Mouse (Mus musculus) midbrain, embryonic 16.5 days (tissue): ENCODE measurements at regions not wholly inside any gene's neighbourhood (a gene's known extent, or its start where the extent isn't known, plus 50 kb on each side); places are given as distances from the start of the nearest gene placed in this dataset.

Source experiments
- ATAC-seq: fragments of 200-750 bp; cut with Nextera tagmentation; 2 replicates; pipeline ENCODE4 v1.8.0; 2017; ENCODE audit warnings: moderate TSS enrichment
- H3K27ac ChIP-seq: fragments of 300-500 bp; sonication (generic); 2 replicates; pipeline ENCODE4 v1.5.1; 2014; ENCODE audit warnings: mild to moderate bottlenecking, low read length, mixed read lengths
- H3K27me3 ChIP-seq: fragments of 300-500 bp; sonication (generic); 2 replicates; pipeline ENCODE4 v1.6.1; 2014; ENCODE audit warnings: low read depth, low read length, mixed read lengths; ENCODE audit not compliant: control insufficient read depth, insufficient read depth
- H3K36me3 ChIP-seq: fragments of 300-500 bp; sonication (generic); 2 replicates; pipeline ENCODE4 v1.6.1; 2014; ENCODE audit warnings: mild to moderate bottlenecking, low read length, moderate library complexity, mixed read lengths; ENCODE audit not compliant: control insufficient read depth, insufficient read depth
- H3K4me1 ChIP-seq: fragments of 300-500 bp; sonication (generic); 2 replicates; pipeline ENCODE4 v1.6.1; 2014; ENCODE audit warnings: mild to moderate bottlenecking, low read length, mixed read lengths; ENCODE audit not compliant: control insufficient read depth, insufficient read depth
- H3K4me2 ChIP-seq: fragments of 300-500 bp; sonication (generic); 2 replicates; pipeline ENCODE4 v1.6.1; 2014; ENCODE audit warnings: mild to moderate bottlenecking, low read length, mixed read lengths
- H3K4me3 ChIP-seq: fragments of 300-500 bp; sonication (generic); 2 replicates; pipeline ENCODE4 v1.5.1; 2014; ENCODE audit warnings: low read depth, mild to moderate bottlenecking, low read length, moderate library complexity, mixed read lengths
- H3K9ac ChIP-seq: fragments of 300-500 bp; sonication (generic); 2 replicates; pipeline ENCODE4 v1.6.1; 2014; ENCODE audit warnings: low read depth, low read length, mixed read lengths
- H3K9me3 ChIP-seq: fragments of 300-500 bp; sonication (generic); replicated peaks from 2 replicates; pipeline ENCODE4 v1.6.1; 2014; ENCODE audit warnings: mild to moderate bottlenecking, low read length, mixed read lengths; ENCODE audit not compliant: control insufficient read depth, poor library complexity, severe bottlenecking
- WGBS: fragments of 180-500 bp; shearing (Covaris S2); extraction: QIAGEN DNeasy Blood & Tissue Kit; methylation state at CpG from one replicate; pipeline ENCODE4 v1.1.7; 2014; 5-methylcytosine and 5-hydroxymethylcytosine counted together

- no peaks in the 10 kb centered on the region for H3K36me3 ChIP-seq
- WGBS: 94% methylated on average over 4 of the region's 4 CpGs
Observed at GRCm38 (mm10) chr15:7497852-7498251, 99.7 kb upstream of the Egflam start.

GRCm38 (mm10) chr15:7508535-7508934, 110.3 kb upstream of the Egflam start:
- peak; percentile 58; the same call in 1 of the 2 replicates for ATAC-seq

More at GRCm38 (mm10) chr15:7497852-7498251, 99.7 kb upstream of the Egflam start:
- Histone ChIP-seq H3K27ac (no peak overlapping the region), H3K9me3 (no peaks in the 10 kb centered on the region), H3K27me3 (no peaks in the 10 kb centered on the region), H3K4me3 (no peak overlapping the region), H3K9ac (no peak overlapping the region), H3K4me1 (no peaks in the 10 kb centered on the region), H3K4me2 (no peak overlapping the region)
- ATAC-seq: no peak

GRCm38 (mm10) chr15:7514743-7515273, 116.6 kb upstream of the Egflam start:
- Histone ChIP-seq H3K27ac (no peak overlapping the region), H3K27me3 (no peaks in the 10 kb centered on the region), H3K4me2 (no peak overlapping the region), H3K4me3 (no peak overlapping the region), H3K36me3 (no peaks in the 10 kb centered on the region), H3K9me3 (no peaks in the 10 kb centered on the region), H3K9ac (no peak overlapping the region), H3K4me1 (no peaks in the 10 kb centered on the region)
- 90% methylated on average over 13 of the region's 13 CpGs for WGBS
- ATAC-seq: no peak

More at GRCm38 (mm10) chr15:7508535-7508934, 110.3 kb upstream of the Egflam start:
- no peaks in the 10 kb centered on the region for H3K9me3 ChIP-seq
- no peak overlapping the region for H3K4me3 ChIP-seq
- no peak overlapping the region for H3K4me2 ChIP-seq
- H3K36me3 ChIP-seq: no peaks in the 10 kb centered on the region
- no peak overlapping the region for H3K27ac ChIP-seq
- WGBS: 44% methylated on average over 8 of the region's 8 CpGs
- no peak overlapping the region for H3K9ac ChIP-seq
- no peaks in the 10 kb centered on the region for H3K4me1 ChIP-seq
- H3K27me3 ChIP-seq: no peaks in the 10 kb centered on the region

- Histone ChIP-seq H3K27ac (no peak overlapping the region), H3K4me1 (no peaks in the 10 kb centered on the region), H3K4me2 (no peak overlapping the region), H3K9me3 (no peaks in the 10 kb centered on the region), H3K4me3 (no peak overlapping the region), H3K36me3 (no peaks in the 10 kb centered on the region), H3K9ac (no peak overlapping the region), H3K27me3 (no peaks in the 10 kb centered on the region)
- WGBS: 87% methylated on average over 9 of the region's 9 CpGs
- no peak for ATAC-seq
Observed at GRCm38 (mm10) chr15:7521611-7522010, 123.4 kb upstream of the Egflam start.

- ATAC-seq: no peak
- Histone ChIP-seq H3K4me2 (no peak overlapping the region), H3K4me3 (no peak overlapping the region), H3K9me3 (no peaks in the 10 kb centered on the region), H3K27ac (no peak overlapping the region), H3K4me1 (no peaks in the 10 kb centered on the region), H3K27me3 (no peaks in the 10 kb centered on the region), H3K36me3 (no peaks in the 10 kb centered on the region), H3K9ac (no peak overlapping the region)
- WGBS: 90% methylated on average over 14 of the region's 14 CpGs
Observed at GRCm38 (mm10) chr15:7522902-7523786, 124.9 kb upstream of the Egflam start.

GRCm38 (mm10) chr15:7530959-7531588, 132.9 kb upstream of the Egflam start:
- Histone ChIP-seq H3K36me3 (no peaks in the 10 kb centered on the region), H3K9me3 (no peaks in the 10 kb centered on the region)
- WGBS: 19% methylated on average over 5 of the region's 5 CpGs

GRCm38 (mm10) chr15:7537858-7538257, 139.7 kb upstream of the Egflam start:
- 94% methylated on average over 4 of the region's 4 CpGs for WGBS
- no peak for ATAC-seq

More at GRCm38 (mm10) chr15:7530959-7531588, 132.9 kb upstream of the Egflam start:
- Histone ChIP-seq H3K9ac (no peak overlapping the region), H3K4me1 (no peaks in the 10 kb centered on the region), H3K27me3 (no peaks in the 10 kb centered on the region), H3K4me3 (no peak overlapping the region), H3K4me2 (no peak overlapping the region), H3K27ac (no peak overlapping the region)
- ATAC-seq: no peak

GRCm38 (mm10) chr15:7553190-7553895, 155.1 kb upstream of the Egflam start:
- H3K4me3 ChIP-seq: no peak overlapping the region
- no peak overlapping the region for H3K4me2 ChIP-seq
- H3K9ac ChIP-seq: no peak overlapping the region
- no peak for ATAC-seq
- no peaks in the 10 kb centered on the region for H3K4me1 ChIP-seq
- H3K9me3 ChIP-seq: no peaks in the 10 kb centered on the region
- no peaks in the 10 kb centered on the region for H3K36me3 ChIP-seq
- WGBS: 73% methylated on average over 2 of the region's 2 CpGs
- H3K27me3 ChIP-seq: no peaks in the 10 kb centered on the region
- no peak overlapping the region for H3K27ac ChIP-seq

More at GRCm38 (mm10) chr15:7537858-7538257, 139.7 kb upstream of the Egflam start:
- Histone ChIP-seq H3K9me3 (no peaks in the 10 kb centered on the region), H3K9ac (no peak overlapping the region), H3K36me3 (no peaks in the 10 kb centered on the region), H3K27me3 (no peaks in the 10 kb centered on the region), H3K4me3 (no peak overlapping the region), H3K4me2 (no peak overlapping the region), H3K27ac (no peak overlapping the region), H3K4me1 (no peaks in the 10 kb centered on the region)
